Mouse (Mus musculus) cerebellum, postnatal 36 days (tissue): ENCODE measurements around the gene Aspdh.
A peak's percentile ranks its signal among the peaks of the same experiment; 100 is the strongest.

Experiments used
- DNase-seq, 2 experiments: peaks; one replicate each; pipeline ENCODE4 v3.0.0; 2021 to 2022; ENCODE audit warnings: mixed read lengths in 2 of 2

Gene Aspdh

GRCm38 (mm10) chr7:44501563-44502115, 36.4 kb downstream of the Aspdh start:
- peak; percentile 80 to 84 for DNase-seq

GRCm38 (mm10) chr7:44507491-44507890, 42.3 kb downstream of the Aspdh start:
- no peak for DNase-seq
